Mouse (Mus musculus) forebrain, embryonic 16.5 days (tissue): ENCODE measurements at regions not wholly inside any gene's neighbourhood (a gene's known extent, or its start where the extent isn't known, plus 50 kb on each side); places are given as distances from the start of the nearest gene placed in this dataset.

Source experiments
- ATAC-seq: fragments of 200-750 bp; cut with Nextera tagmentation; 2 replicates; pipeline ENCODE4 v1.8.0; 2017; ENCODE audit warnings: mild to moderate bottlenecking, moderate library complexity
- H3K27ac ChIP-seq: fragments of 300-500 bp; sonication (generic); 2 replicates; pipeline ENCODE4 v1.5.1; 2014; ENCODE audit warnings: low read length, control low read depth
- H3K27me3 ChIP-seq: fragments of 300-500 bp; sonication (generic); replicated peaks from 2 replicates; pipeline ENCODE4 v1.6.1; 2014; ENCODE audit warnings: low read length; ENCODE audit not compliant: control insufficient read depth, insufficient read depth
- H3K36me3 ChIP-seq: fragments of 300-500 bp; sonication (generic); 2 replicates; pipeline ENCODE4 v1.6.1; 2014; ENCODE audit not compliant: control insufficient read depth, insufficient read depth
- H3K4me1 ChIP-seq: fragments of 300-500 bp; sonication (generic); replicated peaks from 2 replicates; pipeline ENCODE4 v1.6.1; 2014; ENCODE audit warnings: low read length; ENCODE audit not compliant: control insufficient read depth, insufficient read depth
- H3K4me2 ChIP-seq: fragments of 300-500 bp; sonication (generic); 2 replicates; pipeline ENCODE4 v1.6.1; 2014; ENCODE audit warnings: mild to moderate bottlenecking, low read length, control low read depth
- H3K4me3 ChIP-seq: fragments of 300-500 bp; sonication (generic); replicated peaks from 2 replicates; pipeline ENCODE4 v1.5.1; 2014; ENCODE audit warnings: mild to moderate bottlenecking, low read length, control low read depth
- H3K9ac ChIP-seq: fragments of 300-500 bp; sonication (generic); replicated peaks from 2 replicates; pipeline ENCODE4 v1.6.1; 2014; ENCODE audit warnings: low read depth, low read length, control low read depth
- H3K9me3 ChIP-seq: fragments of 300-500 bp; sonication (generic); 2 replicates; pipeline ENCODE4 v1.6.1; 2016; ENCODE audit warnings: low read length; ENCODE audit not compliant: control insufficient read depth
- WGBS: fragments of 180-500 bp; shearing (Covaris S2); extraction: QIAGEN DNeasy Blood & Tissue Kit; methylation state at CpG from one replicate; pipeline ENCODE4 v1.1.7; 2014; 5-methylcytosine and 5-hydroxymethylcytosine counted together

GRCm38 (mm10) chr16:85964352-85965210 is 63.0 kb upstream of the Adamts5 start:
- H3K9ac ChIP-seq, result no peak overlapping the region
- ATAC-seq, result no peak
- no peaks in the 10 kb centered on the region for H3K27me3 ChIP-seq
- WGBS, result 56% methylated on average over 2 of the region's 2 CpGs
- H3K4me3 ChIP-seq, result no peak overlapping the region
- no peaks in the 10 kb centered on the region for H3K36me3 ChIP-seq
- H3K9me3 ChIP-seq, result no peaks in the 10 kb centered on the region
- no peak overlapping the region for H3K27ac ChIP-seq
- H3K4me2 ChIP-seq, result no peak overlapping the region
- no peaks in the 10 kb centered on the region for H3K4me1 ChIP-seq

GRCm38 (mm10) chr16:85956006-85956562 is 54.5 kb upstream of the Adamts5 start:
- H3K36me3 ChIP-seq, result no peaks in the 10 kb centered on the region
- no peak overlapping the region for H3K4me2 ChIP-seq
- no peaks in the 10 kb centered on the region for H3K4me1 ChIP-seq
- H3K27ac ChIP-seq, result no peak overlapping the region
- WGBS, result 77% methylated on average over 4 of the region's 4 CpGs
- H3K9me3 ChIP-seq, result no peaks in the 10 kb centered on the region
- no peak overlapping the region for H3K9ac ChIP-seq
- no peaks in the 10 kb centered on the region for H3K27me3 ChIP-seq
- no peak for ATAC-seq
- H3K4me3 ChIP-seq, result no peak overlapping the region

- Histone ChIP-seq H3K36me3 (no peaks in the 10 kb centered on the region), H3K9ac (no peak overlapping the region), H3K27ac (no peak overlapping the region), H3K27me3 (no peaks in the 10 kb centered on the region), H3K4me3 (no peak overlapping the region), H3K4me2 (no peak overlapping the region), H3K4me1 (no peaks in the 10 kb centered on the region), H3K9me3 (no peaks in the 10 kb centered on the region)
- 90% methylated on average over 4 of the region's 4 CpGs for WGBS
- ATAC-seq, result no peak
Observed at GRCm38 (mm10) chr16:85951628-85952027, 50.0 kb upstream of the Adamts5 start.
